Mouse (Mus musculus) megakaryocyte, embryonic 14.5 days (primary cell): ENCODE results near the gene Arf1.

Source experiments
- FLI1 ChIP-seq: IDR thresholded peaks from 2 replicates; pipeline ENCODE4 v1.6.1; 2012; ENCODE audit warnings: low read length, inconsistent platforms, mixed read lengths
- GATA1 ChIP-seq: IDR thresholded peaks from 3 replicates; pipeline ENCODE4 v1.6.1; 2012; ENCODE audit warnings: mixed read lengths, low read length, inconsistent platforms, borderline replicate concordance

DNA sequence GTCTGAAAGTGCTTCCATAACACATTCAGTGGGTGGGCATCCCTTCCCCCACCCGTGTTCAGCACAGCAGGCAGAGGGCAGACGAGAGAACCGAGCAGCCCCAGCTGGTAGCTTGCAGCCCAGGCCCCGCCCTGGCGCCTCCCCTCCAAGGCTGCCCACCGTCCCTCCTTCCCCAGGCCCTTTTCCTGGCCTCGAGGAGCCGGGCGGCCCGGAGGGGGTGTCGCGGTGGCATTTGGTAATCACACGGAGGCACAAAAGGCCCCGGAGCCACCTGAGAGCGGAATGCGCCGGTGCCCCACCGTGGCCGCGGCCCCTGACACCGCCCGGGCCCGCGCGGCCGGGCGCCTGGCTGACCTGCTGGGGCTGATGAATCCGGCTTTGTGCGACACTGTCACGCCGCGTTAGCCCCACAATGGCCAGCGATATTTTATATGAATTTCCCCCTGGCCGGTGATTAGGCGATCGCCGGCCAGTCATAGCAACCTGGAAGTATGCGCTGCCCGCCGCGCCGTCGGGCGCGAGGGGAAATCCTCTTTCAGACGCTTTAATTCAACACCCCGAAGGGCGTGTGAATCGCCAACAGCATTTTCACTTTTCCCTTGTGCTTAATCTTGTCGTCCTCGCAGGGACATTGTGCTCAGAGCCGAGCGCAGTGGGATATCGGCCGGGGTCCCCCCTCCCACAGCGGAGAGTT, 35.9 kb upstream of the Arf1 start:
- TF ChIP-seq GATA1 (no peak), FLI1 (no peak)
